Mouse (Mus musculus): Measurements from ENCODE around the gene Adam1a. TPM values are rescaled to one million over a fixed set of nuclear protein-coding genes. Genes with fewer than 3 reads are reported as not detected.

The Adam1a gene
- 0.90 TPM for polyA plus RNA-seq (2017; shearing (Covaris generic))

GRCm38 (mm10) chr5:121544910-121545792 lies at the start of gene Adam1a, which contains the start of gene Gm42878:
Gene Adam1a, minus strand, starts transcription at chr5:121545482.
Gene Gm42878, minus strand, starts transcription at chr5:121545482.

DNA sequence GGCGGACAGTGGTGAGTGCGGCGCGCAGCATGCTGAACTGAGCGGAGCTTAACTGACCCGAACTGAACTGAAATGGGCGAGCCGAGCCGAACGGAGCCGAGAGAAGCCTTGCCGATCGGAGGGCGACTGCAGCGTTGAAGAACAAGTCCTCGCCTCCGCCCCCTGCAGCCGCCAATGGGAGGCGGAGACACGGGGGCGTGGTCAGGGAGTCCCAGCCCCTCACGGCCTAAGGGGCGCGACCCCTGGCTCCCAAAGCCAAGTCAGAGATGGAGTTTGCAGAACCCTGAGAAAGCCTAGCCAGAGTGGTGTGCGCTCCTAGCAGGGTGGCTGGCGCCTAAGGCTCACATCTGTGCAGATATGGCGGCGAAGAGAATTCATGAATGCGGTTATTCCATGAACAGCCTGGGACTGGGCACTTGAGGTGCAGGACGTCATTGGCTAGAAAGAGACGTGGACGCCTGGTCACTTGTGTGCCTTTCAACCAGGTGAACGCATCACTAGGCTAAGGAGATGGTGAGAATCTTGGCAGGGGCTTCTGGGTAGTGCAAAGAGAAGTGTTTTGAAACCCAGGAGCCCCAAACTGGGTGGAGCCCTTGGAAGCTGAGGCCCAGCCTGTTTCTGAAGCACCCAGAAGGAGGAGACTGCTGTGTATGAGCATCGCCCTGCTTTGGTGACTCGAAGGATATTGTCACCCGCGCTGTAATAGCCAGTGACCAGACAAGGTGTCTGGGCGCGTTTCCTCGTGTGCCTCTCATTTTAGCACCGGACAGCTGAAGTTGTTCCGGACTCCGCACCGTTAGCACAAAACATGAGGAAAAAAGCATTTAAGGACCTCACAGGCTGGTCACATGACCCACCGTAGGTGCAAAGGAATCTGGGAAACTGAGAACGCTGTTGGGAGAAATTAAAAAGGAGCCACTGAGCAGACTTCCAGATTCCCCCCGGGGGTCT lies 48.4 kb upstream of the Adam1a start, which contains the start of gene Aldh2:
TSS of gene Aldh2 (minus strand) at position 374 of the 951 bp plus-strand sequence.

DNA sequence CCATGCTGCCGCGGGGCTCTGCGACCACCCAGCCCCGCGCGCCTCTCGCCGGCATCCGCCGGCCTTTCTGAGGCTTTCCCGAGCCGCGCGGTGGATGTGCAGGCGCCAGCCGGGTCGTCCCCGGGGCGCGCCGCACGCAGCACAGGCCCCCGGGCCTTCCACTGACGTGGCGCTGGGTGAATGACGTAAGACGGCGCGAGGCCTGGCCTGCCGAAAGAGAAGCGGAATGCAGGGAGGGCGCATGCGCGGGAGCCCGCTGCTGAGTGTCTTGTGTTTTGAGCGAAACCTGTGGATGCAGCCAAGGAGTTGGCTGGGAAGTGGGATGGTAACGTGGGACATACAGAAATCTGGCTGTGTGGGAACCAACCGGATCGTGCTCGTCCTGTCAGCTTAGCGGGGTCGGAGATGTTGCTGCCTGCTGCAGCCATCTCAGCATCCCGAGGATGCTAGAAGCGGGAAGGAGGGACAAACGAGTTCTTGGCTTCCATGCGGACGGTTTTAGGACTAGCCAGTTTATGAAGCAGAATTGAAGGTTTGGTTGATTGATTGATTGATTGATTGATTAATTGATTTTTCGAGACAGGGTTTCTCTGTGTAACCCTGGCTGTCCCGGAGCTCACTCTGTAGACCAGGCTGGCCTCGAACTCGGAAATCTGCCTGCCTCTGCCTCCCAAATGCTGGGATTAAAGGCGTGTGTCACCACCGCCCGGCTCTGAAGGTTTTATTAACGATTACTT lies 679 bp upstream of the Adam1a start, which contains the start of gene Mapkapk5:
TSS of gene Mapkapk5 (minus strand) at position 113 of the 737 bp plus-strand sequence.

DNA sequence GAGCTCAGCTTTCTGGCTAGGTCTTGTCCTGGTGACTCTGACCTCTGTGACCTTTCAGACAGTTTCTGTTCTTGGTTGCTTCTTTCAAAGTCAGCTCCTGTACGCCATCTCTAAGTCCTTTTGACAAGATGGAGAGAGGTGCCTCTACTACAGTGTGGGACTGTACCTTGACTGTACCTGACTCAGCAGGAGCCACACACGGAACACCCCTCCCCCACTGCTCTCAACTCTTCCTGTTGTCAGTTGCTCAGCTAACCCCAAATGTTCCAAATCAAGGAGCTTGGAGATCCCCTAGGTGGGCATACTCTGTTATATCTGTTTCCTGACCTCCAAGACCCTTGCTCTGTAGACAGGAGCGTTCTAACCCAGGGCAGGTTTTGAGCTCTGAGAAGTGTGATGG lies 42.1 kb downstream of the Adam1a start, which contains the start of gene Adam1b:
TSS of gene Adam1b (minus strand) at position 205 of the 400 bp plus-strand sequence.

Other genes starting within 250 kb of the Adam1a start
- gene Trafd1, start 159.8 kb downstream of the Adam1a start, polyA plus RNA-seq (2017; shearing (Covaris generic)) = 68.0 TPM
- 46.3 TPM for gene Naa25, start 147.5 kb downstream of the Adam1a start, polyA plus RNA-seq (2017; shearing (Covaris generic))
- 2.4 TPM for gene Tmem116, start 93.6 kb downstream of the Adam1a start, polyA plus RNA-seq (2017; shearing (Covaris generic))
- gene Erp29, start 93.0 kb downstream of the Adam1a start, polyA plus RNA-seq (2017; shearing (Covaris generic)) = 46.2 TPM
- not detected for gene Adam1b, start 42.0 kb downstream of the Adam1a start, polyA plus RNA-seq (2017; shearing (Covaris generic))
- not detected for gene Gm42878, start within 50 bp of the Adam1a start, polyA plus RNA-seq (2017; shearing (Covaris generic))
- 73.2 TPM for gene Mapkapk5, start 423 bp upstream of the Adam1a start, polyA plus RNA-seq (2017; shearing (Covaris generic))
- gene Aldh2, start 48.3 kb upstream of the Adam1a start, polyA plus RNA-seq (2017; shearing (Covaris generic)) = 43.9 TPM
- gene Acad12, start 73.5 kb upstream of the Adam1a start, polyA plus RNA-seq (2017; shearing (Covaris generic)) = 1.5 TPM
- gene Acad10, start 115.0 kb upstream of the Adam1a start, polyA plus RNA-seq (2017; shearing (Covaris generic)) = 9.9 TPM
- 113 TPM for gene Brap, start 115.1 kb upstream of the Adam1a start, polyA plus RNA-seq (2017; shearing (Covaris generic))
- 70.4 TPM for gene Atxn2, start 165.9 kb upstream of the Adam1a start, polyA plus RNA-seq (2017; shearing (Covaris generic))

Data from naive thymus-derived CD4-positive, alpha-beta T cell, adult 5 months (primary cell).